Mouse (Mus musculus): ENCODE data around the gene Fermt3. TPM values are rescaled to one million over a fixed set of nuclear protein-coding genes. Genes with fewer than 3 reads are reported as not detected.
"Not testable (repeated sequence)": the region's sequence is repeated elsewhere in the genome, so short reads cannot be mapped to it uniquely, and the experiment has no call there.

Fermt3 gene
- total RNA-seq, 4 experiments from 2014 or later: 6.4 to 10.8 (median 8.8) TPM

GRCm38 (mm10) chr19:7039088-7039720 is 19.9 kb upstream of the Fermt3 start:
- DNase-seq: peak; percentile 71

GRCm38 (mm10) chr19:7034006-7034405 is 14.7 kb upstream of the Fermt3 start:
- DNase-seq: no peak

- no peak for DNase-seq
These were observed 10.3 kb upstream of the Fermt3 start for GRCm38 (mm10) chr19:7029531-7029930.

GRCm38 (mm10) chr19:7020224-7020641 is 964 bp upstream of the Fermt3 start:
- peak; percentile 60 for DNase-seq

GRCm38 (mm10) chr19:7018546-7018945 is 723 bp downstream of the Fermt3 start:
- DNase-seq: no peak

- DNase-seq: no peak
These were observed 1.5 kb downstream of the Fermt3 start for GRCm38 (mm10) chr19:7017541-7018457.

- no peak for DNase-seq
These were observed 4.7 kb downstream of the Fermt3 start for GRCm38 (mm10) chr19:7014481-7015135.

GRCm38 (mm10) chr19:7013984-7014383 is 5.3 kb downstream of the Fermt3 start:
- no peak for DNase-seq

GRCm38 (mm10) chr19:7012426-7012825 is 6.8 kb downstream of the Fermt3 start:
- no peak for DNase-seq

GRCm38 (mm10) chr19:7006892-7007593 is 12.2 kb downstream of the Fermt3 start:
- no peak for DNase-seq

GRCm38 (mm10) chr19:6999360-7000063 is 19.8 kb downstream of the Fermt3 start:
- DNase-seq: no peak

GRCm38 (mm10) chr19:6997721-6998290 is 21.5 kb downstream of the Fermt3 start:
- DNase-seq: no peak

GRCm38 (mm10) chr19:6996006-6996405 is 23.3 kb downstream of the Fermt3 start, which contains the start of the genes Nudt22 and Trpt1:
Nudt22 (minus strand) TSS chr19:6996117.
Trpt1 (plus strand) TSS chr19:6996131.
- DNase-seq: peak; percentile 90

GRCm38 (mm10) chr19:6995255-6995991 is 23.8 kb downstream of the Fermt3 start:
- DNase-seq: peak; percentile 44

- DNase-seq: peak; percentile 0
These were observed 24.8 kb downstream of the Fermt3 start for GRCm38 (mm10) chr19:6994489-6994888.

- no peak for DNase-seq
These were observed 25.3 kb downstream of the Fermt3 start for GRCm38 (mm10) chr19:6994002-6994401.

GRCm38 (mm10) chr19:6993011-6993770 is 26.1 kb downstream of the Fermt3 start:
- no peak for DNase-seq

- peak; percentile 97 for DNase-seq
These were observed 27.0 kb downstream of the Fermt3 start, which contains the start of gene Dnajc4 for GRCm38 (mm10) chr19:6992011-6992858. Dnajc4 (minus strand) TSS chr19:6992572.

GRCm38 (mm10) chr19:6991166-6991565 is 28.1 kb downstream of the Fermt3 start:
- not testable (repeated sequence) for DNase-seq
